Mouse (Mus musculus): ENCODE measurements around the gene Ciart. TPM values are rescaled to one million over a fixed set of nuclear protein-coding genes. Genes with fewer than 3 reads are reported as not detected.
"Not testable (repeated sequence)": the region's sequence is repeated elsewhere in the genome, so short reads cannot be mapped to it uniquely, and the experiment has no call there.

The Ciart gene
- polyA plus RNA-seq, 1 experiment from 2014 or later: 3.8 TPM

DNA sequence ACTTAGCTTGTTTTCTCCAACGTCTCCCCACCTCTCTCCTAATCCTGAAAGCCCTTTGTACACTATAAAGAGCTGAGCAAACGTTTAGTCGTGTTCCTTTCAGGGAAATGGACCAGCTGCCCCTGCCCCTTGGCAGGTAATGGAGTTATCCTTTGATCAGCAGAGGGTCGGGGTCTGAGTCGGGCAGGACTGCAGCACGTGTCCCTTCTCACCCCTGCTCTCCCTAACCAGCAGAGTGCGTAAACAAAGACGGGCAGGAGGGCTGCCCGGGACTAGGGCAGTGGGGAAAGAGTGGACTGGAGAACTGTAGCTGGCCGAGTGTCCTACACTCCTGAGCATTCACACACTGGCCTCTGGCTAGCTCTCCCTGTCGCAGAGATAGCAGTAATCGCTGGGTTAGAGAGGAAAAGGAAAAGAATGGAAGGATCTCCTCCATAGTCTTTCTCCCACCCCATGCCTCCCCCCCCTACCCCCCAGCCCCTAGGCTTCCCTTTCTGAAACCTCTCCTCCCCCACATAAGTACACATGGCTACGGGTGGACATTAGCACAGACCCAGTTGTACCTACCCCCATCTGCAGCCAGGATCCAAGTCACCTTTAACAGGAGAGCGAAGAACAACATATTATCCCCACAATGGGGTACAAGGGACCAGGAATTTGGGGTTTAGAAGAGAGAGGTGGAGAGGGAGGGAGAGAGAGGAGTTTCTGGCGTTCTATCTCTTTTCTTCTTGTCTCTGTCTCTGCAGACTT is 21.9 kb upstream of the Ciart start:
- H3K27me3 ChIP-seq (ENCODE audit: control insufficient read depth, insufficient read depth, low read length): no peaks in the 10 kb centered on the region
- no peak for ATAC-seq (replicated peaks; ENCODE audit: extremely low read depth, insufficient read depth, low FRiP score)
- peaks cover 40% of the 10 kb centered on the region for H3K4me1 ChIP-seq (ENCODE audit: control insufficient read depth, insufficient read depth, low read length)
- peak overlapping the region; percentile 80 for H3K9ac ChIP-seq (ENCODE audit: low read length)
- no peaks in the 10 kb centered on the region for H3K9me3 ChIP-seq (replicated peaks; ENCODE audit: control insufficient read depth, low read length)
- no peaks in the 10 kb centered on the region for H3K36me3 ChIP-seq (ENCODE audit: control insufficient read depth, insufficient read depth)
- peak overlapping the region; percentile 80 for H3K4me2 ChIP-seq (ENCODE audit: low read depth, low read length)
- peak overlapping the region; percentile 86 for H3K27ac ChIP-seq (ENCODE audit: low read length)
- WGBS: 9% methylated on average over 15 of the region's 15 CpGs
- peak overlapping the region; percentile 58 for H3K4me3 ChIP-seq (ENCODE audit: low read length)

GRCm38 (mm10) chr3:95902643-95903042 is 20.6 kb upstream of the Ciart start:
- Histone ChIP-seq H3K4me2 (ENCODE audit: low read depth, low read length) (peak overlapping the region; percentile 80), H3K36me3 (ENCODE audit: control insufficient read depth, insufficient read depth) (0 out of 2 replicates have a peak, but pooled peaks cover 3% of the 10 kb centered on the region), H3K9me3 (replicated peaks; ENCODE audit: control insufficient read depth, low read length) (no peaks in the 10 kb centered on the region), H3K27ac (ENCODE audit: low read length) (peak overlapping the region; percentile 86), H3K27me3 (ENCODE audit: control insufficient read depth, insufficient read depth, low read length) (no peaks in the 10 kb centered on the region), H3K9ac (ENCODE audit: low read length) (peak overlapping the region; percentile 80), H3K4me3 (ENCODE audit: low read length) (peak overlapping the region; percentile 58), H3K4me1 (ENCODE audit: control insufficient read depth, insufficient read depth, low read length) (peaks cover 40% of the 10 kb centered on the region)
- no peak for ATAC-seq (replicated peaks; ENCODE audit: extremely low read depth, insufficient read depth, low FRiP score)
- 23% methylated on average over 6 of the region's 6 CpGs for WGBS

DNA sequence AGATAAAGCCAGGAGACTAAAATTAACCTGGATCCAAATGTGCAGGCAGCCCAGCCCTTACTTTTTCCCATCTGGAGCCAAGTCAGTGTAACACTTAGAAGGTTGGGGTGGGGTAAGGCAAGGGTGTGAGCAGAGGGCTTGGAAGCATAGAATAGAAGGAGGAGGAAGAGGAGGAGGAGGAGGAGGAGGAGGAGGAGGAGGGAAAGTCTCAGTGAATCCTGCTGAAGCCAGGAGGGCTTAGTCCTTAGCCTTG is 20.2 kb upstream of the Ciart start:
- Histone ChIP-seq H3K9ac (ENCODE audit: low read length) (peak overlapping the region; percentile 80), H3K4me2 (ENCODE audit: low read depth, low read length) (peak overlapping the region; percentile 80), H3K36me3 (ENCODE audit: control insufficient read depth, insufficient read depth) (peaks cover 5% of the 10 kb centered on the region; the same call in 1 of the 2 replicates), H3K9me3 (replicated peaks; ENCODE audit: control insufficient read depth, low read length) (no peaks in the 10 kb centered on the region), H3K4me1 (ENCODE audit: control insufficient read depth, insufficient read depth, low read length) (peaks cover 40% of the 10 kb centered on the region), H3K27ac (ENCODE audit: low read length) (peak overlapping the region; percentile 86), H3K4me3 (ENCODE audit: low read length) (peak overlapping the region; percentile 58), H3K27me3 (ENCODE audit: control insufficient read depth, insufficient read depth, low read length) (no peaks in the 10 kb centered on the region)
- no peak; the same call in 1 of the 2 replicates for ATAC-seq (replicated peaks; ENCODE audit: extremely low read depth, insufficient read depth, low FRiP score)

- H3K27me3 ChIP-seq (ENCODE audit: control insufficient read depth, insufficient read depth, low read length): no peaks in the 10 kb centered on the region
- H3K4me1 ChIP-seq (ENCODE audit: control insufficient read depth, insufficient read depth, low read length): peaks cover 40% of the 10 kb centered on the region
- H3K4me3 ChIP-seq (ENCODE audit: low read length): peak overlapping the region; percentile 29
- peak overlapping the region; percentile 80 for H3K4me2 ChIP-seq (ENCODE audit: low read depth, low read length)
- peak overlapping the region; percentile 63 for H3K9ac ChIP-seq (ENCODE audit: low read length)
- 49% methylated on average over 9 of the region's 9 CpGs for WGBS
- peaks cover 5% of the 10 kb centered on the region; the same call in 1 of the 2 replicates for H3K36me3 ChIP-seq (ENCODE audit: control insufficient read depth, insufficient read depth)
- peak overlapping the region; percentile 86 for H3K27ac ChIP-seq (ENCODE audit: low read length)
- ATAC-seq (replicated peaks; ENCODE audit: extremely low read depth, insufficient read depth, low FRiP score): no peak
- no peaks in the 10 kb centered on the region for H3K9me3 ChIP-seq (replicated peaks; ENCODE audit: control insufficient read depth, low read length)
Observed at GRCm38 (mm10) chr3:95901616-95902372, 19.7 kb upstream of the Ciart start.

DNA sequence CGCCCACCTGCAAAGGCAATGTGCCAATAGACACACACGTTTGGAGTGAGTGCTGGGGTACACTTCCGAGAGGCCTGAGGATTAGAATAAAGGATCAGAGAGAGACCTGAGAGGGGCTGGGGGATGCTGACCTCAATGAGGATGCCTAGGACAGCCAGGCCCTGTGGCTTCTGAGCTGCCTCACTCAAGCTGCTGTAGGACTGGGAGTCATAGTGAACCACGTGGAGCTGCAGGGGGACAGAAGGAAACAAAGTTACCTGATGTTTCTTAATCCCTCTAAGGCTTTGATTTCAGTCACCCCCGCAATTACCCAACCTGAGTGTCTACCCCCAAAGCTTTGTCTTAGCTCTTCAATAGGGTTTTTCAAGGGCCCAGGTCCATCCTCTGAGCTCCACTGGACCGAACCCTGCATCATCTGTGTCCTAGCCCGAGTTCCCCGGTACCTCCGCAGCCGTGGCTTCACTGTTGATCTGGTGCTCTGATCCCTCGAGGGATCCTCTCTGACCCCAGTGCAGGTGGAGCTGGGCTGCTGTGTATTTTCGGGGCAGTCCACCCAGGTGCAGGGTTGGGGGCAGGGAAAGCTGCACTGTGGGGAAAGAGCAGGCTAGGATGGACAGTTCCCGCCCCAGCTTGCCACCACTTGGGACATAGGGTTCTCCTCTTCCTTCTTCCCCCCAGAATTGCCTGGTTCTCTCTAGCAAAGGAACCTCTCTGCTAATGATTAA is 17.9 kb upstream of the Ciart start:
- Histone ChIP-seq H3K27ac (ENCODE audit: low read length) (no peak overlapping the region), H3K36me3 (ENCODE audit: control insufficient read depth, insufficient read depth) (peaks cover 5% of the 10 kb centered on the region; the same call in 1 of the 2 replicates), H3K4me3 (ENCODE audit: low read length) (no peak overlapping the region), H3K4me2 (ENCODE audit: low read depth, low read length) (no peak overlapping the region), H3K27me3 (ENCODE audit: control insufficient read depth, insufficient read depth, low read length) (no peaks in the 10 kb centered on the region), H3K9me3 (replicated peaks; ENCODE audit: control insufficient read depth, low read length) (no peaks in the 10 kb centered on the region), H3K4me1 (ENCODE audit: control insufficient read depth, insufficient read depth, low read length) (peaks cover 28% of the 10 kb centered on the region), H3K9ac (ENCODE audit: low read length) (no peak overlapping the region)
- WGBS: 73% methylated on average over 13 of the region's 13 CpGs
- ATAC-seq (replicated peaks; ENCODE audit: extremely low read depth, insufficient read depth, low FRiP score): no peak

GRCm38 (mm10) chr3:95895501-95895900 is 13.4 kb upstream of the Ciart start:
- not testable (repeated sequence) for H3K4me2 ChIP-seq (ENCODE audit: low read depth, low read length); H3K27me3 ChIP-seq (ENCODE audit: control insufficient read depth, insufficient read depth, low read length); H3K36me3 ChIP-seq (ENCODE audit: control insufficient read depth, insufficient read depth); ATAC-seq (replicated peaks; ENCODE audit: extremely low read depth, insufficient read depth, low FRiP score); H3K4me3 ChIP-seq (ENCODE audit: low read length); H3K9ac ChIP-seq (ENCODE audit: low read length); H3K9me3 ChIP-seq (replicated peaks; ENCODE audit: control insufficient read depth, low read length); H3K27ac ChIP-seq (ENCODE audit: low read length)
- H3K4me1 ChIP-seq (ENCODE audit: control insufficient read depth, insufficient read depth, low read length): peaks cover 32% of the 10 kb centered on the region
- 76% methylated on average over 7 of the region's 7 CpGs for whole genome bisulfite sequencing

DNA sequence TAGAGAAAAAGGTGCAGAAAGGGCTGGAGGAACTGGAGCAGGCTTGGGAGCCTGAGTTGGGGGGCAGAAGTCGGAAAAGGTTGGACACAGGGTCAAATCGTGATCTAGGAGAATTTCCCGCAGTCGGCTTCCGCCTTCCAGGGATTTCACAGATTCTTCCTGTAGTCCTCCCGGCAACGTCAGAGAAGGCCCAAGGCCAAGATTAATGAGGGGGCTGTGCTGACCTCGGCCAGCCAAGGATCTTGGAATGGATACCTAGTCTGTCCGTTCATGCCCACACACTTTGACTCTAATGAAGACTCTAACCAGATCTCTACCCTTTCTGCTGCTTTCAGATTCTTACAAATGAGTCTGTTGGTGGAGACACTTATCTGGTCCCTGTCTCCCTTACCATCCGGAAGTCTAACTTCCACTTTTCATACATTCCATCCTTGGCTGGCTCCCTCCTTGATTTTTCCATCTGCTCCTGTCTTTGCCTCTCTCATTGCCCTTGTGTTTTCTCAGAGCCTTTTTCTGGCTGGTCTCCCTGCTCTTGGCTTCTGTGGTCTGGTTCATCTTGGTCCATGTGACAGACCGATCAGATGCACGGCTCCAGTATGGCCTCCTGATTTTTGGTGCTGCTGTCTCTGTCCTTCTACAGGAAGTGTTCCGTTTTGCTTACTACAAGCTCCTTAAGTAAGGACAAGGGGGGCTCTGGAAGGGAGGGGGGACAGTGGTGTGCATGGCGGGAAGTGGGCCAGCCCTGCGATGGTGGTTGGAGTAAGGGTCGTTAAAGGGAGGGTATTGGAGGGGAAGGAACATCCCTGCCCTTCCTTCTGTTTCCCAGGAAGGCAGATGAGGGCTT is 12.5 kb upstream of the Ciart start:
- ATAC-seq (replicated peaks; ENCODE audit: extremely low read depth, insufficient read depth, low FRiP score): peak; percentile 4; the same call in 1 of the 2 replicates
- Histone ChIP-seq H3K4me2 (ENCODE audit: low read depth, low read length) (peak overlapping the region; percentile 87), H3K4me1 (ENCODE audit: control insufficient read depth, insufficient read depth, low read length) (peaks cover 32% of the 10 kb centered on the region), H3K9me3 (replicated peaks; ENCODE audit: control insufficient read depth, low read length) (no peaks in the 10 kb centered on the region), H3K36me3 (ENCODE audit: control insufficient read depth, insufficient read depth) (peaks cover 5% of the 10 kb centered on the region; the same call in 1 of the 2 replicates), H3K27ac (ENCODE audit: low read length) (peak overlapping the region; percentile 87), H3K9ac (ENCODE audit: low read length) (peak overlapping the region; percentile 78), H3K27me3 (ENCODE audit: control insufficient read depth, insufficient read depth, low read length) (no peaks in the 10 kb centered on the region), H3K4me3 (ENCODE audit: low read length) (peak overlapping the region; percentile 66)
- WGBS: 5% methylated on average over 15 of the region's 16 CpGs

DNA sequence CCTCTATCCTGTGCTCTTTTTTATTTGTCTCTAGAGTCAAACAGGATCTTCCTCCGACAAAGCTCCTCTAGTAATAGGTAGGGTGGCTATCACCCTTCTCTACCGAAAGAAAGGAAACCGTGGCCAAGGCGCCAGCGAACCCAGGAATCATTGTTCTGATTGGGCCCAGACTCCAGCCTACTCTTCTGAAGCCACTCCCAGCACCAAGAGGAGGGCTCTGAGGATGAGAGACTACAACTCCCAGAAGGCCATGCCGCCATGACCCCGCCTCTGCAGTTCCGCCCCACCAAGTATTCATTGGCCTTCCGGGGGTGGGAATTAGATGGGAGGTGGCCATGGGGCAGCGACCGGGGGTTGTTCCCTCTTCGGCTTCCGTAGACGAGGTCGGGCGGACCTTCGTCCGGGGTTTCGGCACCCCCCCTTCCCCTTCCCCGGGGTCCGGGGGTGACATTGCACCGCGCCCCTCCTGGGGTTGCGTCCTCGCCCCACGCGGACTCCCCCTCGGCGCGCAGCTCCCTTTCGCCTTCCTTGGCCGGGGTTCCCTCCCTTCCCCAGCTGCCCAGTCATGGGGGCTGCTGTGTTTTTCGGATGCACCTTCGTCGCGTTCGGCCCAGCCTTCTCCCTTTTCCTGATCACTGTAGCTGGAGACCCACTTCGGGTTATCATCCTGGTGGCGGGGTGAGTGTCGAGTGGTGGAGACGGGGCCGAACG is 11.7 kb upstream of the Ciart start, which contains the start of gene Aph1a:
Aph1a (plus strand) TSS at position 364 of the 711 bp plus-strand sequence.
- 1% methylated on average over 25 of the region's 43 CpGs for WGBS
- Histone ChIP-seq H3K9ac (ENCODE audit: low read length) (peak within 1 kb of the TSS; percentile 78), H3K4me1 (ENCODE audit: control insufficient read depth, insufficient read depth, low read length) (peaks cover 32% of the 10 kb centered on the region), H3K27ac (ENCODE audit: low read length) (peak within 1 kb of the TSS; percentile 97), H3K4me2 (ENCODE audit: low read depth, low read length) (peak within 1 kb of the TSS; percentile 87), H3K4me3 (ENCODE audit: low read length) (peak within 1 kb of the TSS; percentile 66)
- H3K27me3 ChIP-seq (ENCODE audit: control insufficient read depth, insufficient read depth, low read length); H3K9me3 ChIP-seq (replicated peaks; ENCODE audit: control insufficient read depth, low read length); H3K36me3 ChIP-seq (ENCODE audit: control insufficient read depth, insufficient read depth): not testable (repeated sequence)
- ATAC-seq (replicated peaks; ENCODE audit: extremely low read depth, insufficient read depth, low FRiP score): peak; percentile 94
